Mouse (Mus musculus) duodenum, adult 2 months (tissue): Measurements from ENCODE around the gene Sucnr1. TPM values are rescaled to one million over a fixed set of nuclear protein-coding genes. Genes with fewer than 3 reads are reported as not detected.

Experiments
- polyA plus RNA-seq: library from polyadenylated mRNA; depleted of rRNA; stranded (reverse); fragments of >200 nt; gene quantifications from 2 replicates; pipeline ENCODE4 v1.2.3, GENCODE M21; 2012; ENCODE audit warnings: low replicate concordance; rRNA removed

Gene Sucnr1
- polyA plus RNA-seq = 0.41 TPM in 1 of 2 replicates, not detected in the other

DNA sequence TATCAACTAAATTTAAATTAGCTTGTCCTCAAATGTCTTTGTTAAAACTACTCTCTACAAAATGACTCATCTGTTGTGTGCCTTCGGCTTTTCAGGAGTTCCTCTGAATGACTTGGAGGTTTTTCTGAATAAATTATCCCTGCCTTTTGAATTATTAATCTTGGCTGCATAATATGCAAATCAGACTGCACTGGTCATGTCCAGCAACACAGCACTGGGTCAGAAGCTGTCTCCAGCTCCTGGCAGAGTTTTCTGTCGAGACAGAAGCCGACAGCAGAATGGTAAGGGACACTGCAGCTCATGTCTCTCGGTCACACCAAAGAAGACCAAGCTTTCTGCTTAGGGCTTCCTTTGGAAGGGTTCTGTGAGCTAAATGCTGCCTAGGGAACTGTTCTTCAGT lies at the start of gene Sucnr1:
Sucnr1 (plus strand) TSS at position 222 of the 400 bp plus-strand sequence.

Other genes with a start within 250 kb of the Sucnr1 start
- gene Gm8298, start 220.8 kb upstream of the Sucnr1 start, polyA plus RNA-seq = not detected in 2 replicates
- gene C130079G13Rik, start 156.7 kb upstream of the Sucnr1 start, polyA plus RNA-seq = not detected in 2 replicates
- gene Aadacl2, start 75.1 kb upstream of the Sucnr1 start, polyA plus RNA-seq = not detected in 2 replicates
- 17.3 and 20.3 TPM in 2 replicates for gene Aadac, start 56.2 kb upstream of the Sucnr1 start, polyA plus RNA-seq